Mouse (Mus musculus) liver, adult 2 months (tissue): ENCODE measurements at regions not wholly inside any gene's neighbourhood (a gene's known extent, or its start where the extent isn't known, plus 50 kb on each side); places are given as distances from the start of the nearest gene placed in this dataset.

Experiments used
- DNase-seq: peaks from one replicate; pipeline ENCODE4 v3.0.0-alpha.2; 2011; ENCODE audit warnings: low read depth, low spot score; ENCODE audit errors: extremely low read depth
- H3K27ac ChIP-seq: fragments of 200-500 bp; replicated peaks from 2 replicates; pipeline ENCODE4 v1.5.1; 2012; ENCODE audit warnings: low read depth, mild to moderate bottlenecking, control low read depth, inconsistent platforms, low read length; ENCODE audit not compliant: insufficient read depth
- H3K27me3 ChIP-seq: fragments of 200-500 bp; 2 replicates; pipeline ENCODE4 v1.6.1; 2012; ENCODE audit warnings: mild to moderate bottlenecking, moderate library complexity, low read length, inconsistent platforms; ENCODE audit not compliant: control insufficient read depth, insufficient read depth
- H3K36me3 ChIP-seq: fragments of 200-500 bp; 2 replicates; pipeline ENCODE4 v1.6.1; 2012; ENCODE audit warnings: low read length, inconsistent platforms; ENCODE audit not compliant: control insufficient read depth, insufficient read depth
- H3K4me1 ChIP-seq: fragments of 200-500 bp; 2 replicates; pipeline ENCODE4 v1.6.1; 2011; ENCODE audit warnings: low read length; ENCODE audit not compliant: control insufficient read depth, insufficient read depth
- H3K4me3 ChIP-seq: fragments of 200-500 bp; 2 replicates; pipeline ENCODE4 v1.5.1; 2011; ENCODE audit warnings: low read depth, mild to moderate bottlenecking, control low read depth, low read length, moderate library complexity; ENCODE audit not compliant: insufficient read depth
- H3K79me2 ChIP-seq: fragments of 200-500 bp; 2 replicates; pipeline ENCODE4 v1.6.1; 2012; ENCODE audit warnings: inconsistent platforms, mild to moderate bottlenecking, low read length, moderate library complexity; ENCODE audit not compliant: control insufficient read depth, insufficient read depth
- H3K9ac ChIP-seq: fragments of 200-500 bp; 2 replicates; pipeline ENCODE4 v1.6.1; 2012; ENCODE audit warnings: low read depth, mild to moderate bottlenecking, control low read depth, inconsistent platforms, low read length
- CTCF ChIP-seq: fragments of 200-500 bp; IDR thresholded peaks from 2 replicates; pipeline ENCODE4 v1.5.1; 2011; ENCODE audit warnings: low read depth, low read length, control low read depth
- POLR2A ChIP-seq: fragments of 200-500 bp; IDR thresholded peaks from 2 replicates; pipeline ENCODE4 v1.6.1; 2011; ENCODE audit warnings: low read length, control low read depth; ENCODE audit not compliant: insufficient read depth; ENCODE audit errors: extremely low read depth
- WGBS: fragments of 180-500 bp; shearing (Covaris S2); methylation state at CpG from one replicate; pipeline ENCODE4 v1.1.7; 2018; 5-methylcytosine and 5-hydroxymethylcytosine counted together

GRCm38 (mm10) chr12:58536381-58536992 lies 267.4 kb upstream of the Clec14a start:
- H3K27me3 ChIP-seq: no peaks in the 10 kb centered on the region
- TF ChIP-seq CTCF: no peak
- no peak for TF ChIP-seq POLR2A
- no peaks in the 10 kb centered on the region for H3K4me1 ChIP-seq
- H3K36me3 ChIP-seq: no peaks in the 10 kb centered on the region
- H3K4me3 ChIP-seq: no peak overlapping the region
- no peak for DNase-seq
- no peak overlapping the region for H3K27ac ChIP-seq
- no peak overlapping the region for H3K9ac ChIP-seq
- WGBS: 85% methylated on average over 7 of the region's 7 CpGs
- no peaks in the 10 kb centered on the region for H3K79me2 ChIP-seq

- WGBS: 38% methylated on average over 3 of the region's 3 CpGs
- no peaks in the 10 kb centered on the region for H3K79me2 ChIP-seq
- no peaks in the 10 kb centered on the region for H3K27me3 ChIP-seq
- H3K36me3 ChIP-seq: no peaks in the 10 kb centered on the region
- H3K4me3 ChIP-seq: no peak overlapping the region
- DNase-seq: no peak
- H3K9ac ChIP-seq: no peak overlapping the region
- no peak overlapping the region for H3K27ac ChIP-seq
- TF ChIP-seq POLR2A: no peak
- no peaks in the 10 kb centered on the region for H3K4me1 ChIP-seq
Observed at GRCm38 (mm10) chr12:58530306-58530705, 261.2 kb upstream of the Clec14a start.

DNA sequence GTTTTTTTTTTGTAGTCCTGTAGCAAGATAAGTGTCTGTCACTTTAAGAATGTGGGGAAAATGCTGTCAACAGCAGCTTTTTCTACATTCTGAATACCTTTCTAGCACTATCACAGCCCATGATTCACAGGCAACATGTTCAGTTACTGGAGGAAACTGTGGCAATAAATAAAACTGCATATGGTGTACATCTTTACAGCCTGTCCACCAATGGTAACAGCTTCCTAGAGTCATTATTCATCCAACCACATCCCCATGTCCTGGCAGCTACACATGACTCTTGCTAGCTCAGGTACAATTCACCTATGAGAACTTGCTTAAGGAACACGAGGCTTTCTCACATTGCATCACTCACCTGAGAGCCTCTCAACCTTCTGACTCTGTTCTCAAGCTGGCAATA lies 247.7 kb upstream of the Clec14a start:
- H3K36me3 ChIP-seq: no peaks in the 10 kb centered on the region
- no peak for DNase-seq
- H3K27ac ChIP-seq: no peak overlapping the region
- no peaks in the 10 kb centered on the region for H3K27me3 ChIP-seq
- WGBS: 35% methylated on average over 1 of the region's 1 CpGs
- no peaks in the 10 kb centered on the region for H3K79me2 ChIP-seq
- no peak overlapping the region for H3K4me3 ChIP-seq
- no peak overlapping the region for H3K9ac ChIP-seq
- TF ChIP-seq CTCF (no peak), POLR2A (no peak)
- no peaks in the 10 kb centered on the region for H3K4me1 ChIP-seq

DNA sequence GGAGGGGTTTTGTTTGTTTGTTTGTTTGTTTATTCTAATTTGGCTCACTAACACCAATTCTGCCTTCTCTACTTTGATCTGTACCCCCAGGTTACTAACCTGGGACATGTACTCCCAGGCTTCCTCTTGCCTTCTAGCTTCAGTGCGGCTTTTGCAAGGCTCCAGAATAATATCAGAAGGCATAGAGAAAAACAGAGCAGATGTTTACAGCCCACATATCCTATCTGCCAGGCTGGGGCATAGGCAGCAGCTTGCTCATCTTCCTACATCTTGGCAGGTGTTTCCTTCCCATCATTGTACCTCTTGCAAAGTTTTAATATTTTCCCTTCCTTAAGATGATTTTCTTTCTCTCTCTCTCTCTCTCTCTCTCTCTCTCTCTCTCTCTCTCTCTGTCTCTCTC lies 244.9 kb upstream of the Clec14a start:
- TF ChIP-seq POLR2A: no peak
- no peak for TF ChIP-seq CTCF
- H3K27ac ChIP-seq: no peak overlapping the region
- no peak overlapping the region for H3K4me3 ChIP-seq
- no peaks in the 10 kb centered on the region for H3K4me1 ChIP-seq
- no peaks in the 10 kb centered on the region for H3K27me3 ChIP-seq
- no peak for DNase-seq
- no peaks in the 10 kb centered on the region for H3K36me3 ChIP-seq
- WGBS: 74% methylated on average over 1 of the region's 1 CpGs
- no peak overlapping the region for H3K9ac ChIP-seq
- H3K79me2 ChIP-seq: no peaks in the 10 kb centered on the region

GRCm38 (mm10) chr12:58512645-58513044 lies 243.6 kb upstream of the Clec14a start:
- TF ChIP-seq POLR2A (no peak), CTCF (no peak)
- no peaks in the 10 kb centered on the region for H3K36me3 ChIP-seq
- H3K4me3 ChIP-seq: no peak overlapping the region
- no peaks in the 10 kb centered on the region for H3K79me2 ChIP-seq
- DNase-seq: no peak
- no peaks in the 10 kb centered on the region for H3K4me1 ChIP-seq
- no peaks in the 10 kb centered on the region for H3K27me3 ChIP-seq
- no peak overlapping the region for H3K9ac ChIP-seq
- WGBS: 85% methylated on average over 7 of the region's 7 CpGs
- no peak overlapping the region for H3K27ac ChIP-seq

DNA sequence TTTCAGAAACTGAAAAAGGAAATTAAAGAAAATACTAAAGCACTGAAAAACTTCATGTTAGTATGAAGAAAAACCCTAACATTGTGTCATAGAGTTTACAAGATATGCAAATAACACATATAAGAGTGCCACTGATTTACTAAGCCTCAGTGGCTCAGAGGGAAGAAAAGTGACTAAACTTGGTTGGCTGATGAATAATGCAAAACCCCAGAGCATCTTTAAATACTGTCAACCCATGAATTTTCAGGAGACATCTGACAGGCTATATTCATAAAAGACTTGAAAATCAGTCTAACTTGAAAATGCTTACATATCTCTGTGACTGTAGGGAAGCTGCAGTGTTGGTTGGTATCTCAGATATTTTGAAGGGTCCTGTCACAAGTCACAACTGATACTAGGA lies 235.2 kb upstream of the Clec14a start:
- no peak overlapping the region for H3K9ac ChIP-seq
- no peaks in the 10 kb centered on the region for H3K4me1 ChIP-seq
- H3K79me2 ChIP-seq: no peaks in the 10 kb centered on the region
- no peak overlapping the region for H3K27ac ChIP-seq
- H3K36me3 ChIP-seq: no peaks in the 10 kb centered on the region
- H3K4me3 ChIP-seq: no peak overlapping the region
- no peaks in the 10 kb centered on the region for H3K27me3 ChIP-seq
- DNase-seq: no peak
- TF ChIP-seq POLR2A: no peak
- TF ChIP-seq CTCF: no peak
